Mouse (Mus musculus) left cerebral cortex, adult 2 months (tissue): Measurements from ENCODE around the gene Gm15091. TPM values are rescaled to one million over a fixed set of nuclear protein-coding genes. Genes with fewer than 3 reads are reported as not detected.
"Not testable (repeated sequence)": the region's sequence is repeated elsewhere in the genome, so short reads cannot be mapped to it uniquely, and the experiment has no call there.

ENCODE experiments used
- DNase-seq, 2 experiments: peaks; one replicate each; pipeline ENCODE4 v3.0.0; 2021 to 2022; ENCODE audit warnings: low spot score in 2 of 2, mixed read lengths in 1 of 2; ENCODE audit errors: extremely low spot score in 1 of 2
- H3K27ac ChIP-seq: fragments of 200-600 bp; 2 replicates; pipeline ENCODE4 v1.8.1; 2022
- H3K4me3 ChIP-seq: fragments of 200-600 bp; 2 replicates; pipeline ENCODE4 v1.8.1; 2022
- intact Hi-C: fragments of 180-260 bp; cut with DNase I; formaldehyde crosslinking; loops from one replicate; pipeline ENCODE4 v1.15.1; 2025
- long read RNA-seq, 2 experiments: library from polyadenylated mRNA; stranded (forward); transcript quantifications; one replicate each; pipeline ENCODE4 v2.0.0; 2021; ENCODE audit warnings: borderline mapping rate in 2 of 2
- total RNA-seq, 2 experiments: library from RNA; stranded (reverse); gene quantifications; 2 replicates each; pipeline ENCODE4 v1.2.3; 2021

The Gm15091 gene
- total RNA-seq, result not detected
- long read RNA-seq, experiment 1, result 0 reads
- long read RNA-seq, experiment 2, result 0 reads

DNA sequence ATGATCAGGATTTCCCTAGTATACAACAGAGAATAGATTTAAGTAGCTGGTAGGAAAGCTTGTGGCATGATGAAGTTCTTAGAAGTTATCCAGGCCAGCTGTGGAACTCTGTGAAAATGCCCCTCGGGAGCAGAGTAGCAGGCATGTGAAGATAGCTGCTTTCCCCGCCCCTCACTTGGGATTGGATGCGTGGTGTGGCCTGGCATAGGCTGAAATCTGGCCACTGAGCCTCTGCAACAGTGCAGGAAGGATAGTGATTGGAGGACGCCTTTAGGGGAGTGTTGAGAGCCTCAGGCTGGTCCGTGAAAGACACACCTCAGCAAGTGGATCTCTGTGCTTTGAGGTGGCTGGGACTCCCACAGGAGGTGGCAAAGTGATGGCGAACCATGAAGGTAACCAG lies at the start of gene Gm15091:
TSS of gene Gm15091 (plus strand) at position 301 of the 400 bp plus-strand sequence.
- H3K27ac ChIP-seq, H3K4me3 ChIP-seq, intact Hi-C loops, DNase-seq: not testable (repeated sequence)

Other genes with a start within 250 kb of the Gm15091 start
- gene Gm15097, start 157.2 kb upstream of the Gm15091 start, total RNA-seq, result not detected